Mouse (Mus musculus) MEL (cell line): Measurements from ENCODE around the gene Dhrs7. TPM values are rescaled to one million over a fixed set of nuclear protein-coding genes. Genes with fewer than 3 reads are reported as not detected.

Source experiments
- DNase-seq: peaks from one replicate; pipeline ENCODE4 v3.0.0; 2011; ENCODE audit warnings: low read depth, low spot score
- H3K27ac ChIP-seq: 2 replicates; pipeline ENCODE4 v1.5.1; 2012; ENCODE audit warnings: low read depth, mild to moderate bottlenecking, control low read depth, low read length, moderate library complexity; ENCODE audit not compliant: control insufficient read depth
- H3K27me3 ChIP-seq, 2 experiments: fragments of 150-350 bp in 1 of 2; sonication (generic) in 1 of 2; 2 replicates each; pipeline ENCODE4 v1.6.1; 2012; ENCODE audit warnings: low read length in 2 of 2, mild to moderate bottlenecking in 2 of 2, improper control_type of control experiment in 1 of 2, moderate library complexity in 1 of 2; ENCODE audit not compliant: insufficient read depth in 2 of 2, control insufficient read depth in 1 of 2
- H3K36me3 ChIP-seq, 2 experiments: 2 replicates each; pipeline ENCODE4 v1.6.1; 2012 to 2014; ENCODE audit warnings: low read length in 2 of 2, improper control_type of control experiment in 1 of 2, inconsistent platforms in 1 of 2, mild to moderate bottlenecking in 1 of 2; ENCODE audit not compliant: insufficient read depth in 2 of 2, control insufficient read depth in 1 of 2
- H3K4me1 ChIP-seq, 2 experiments: fragments of 150-350 bp in 1 of 2; sonication (generic) in 1 of 2; 2 replicates each; pipeline ENCODE4 v1.6.1; 2012; ENCODE audit warnings: low read length in 2 of 2, improper control_type of control experiment in 1 of 2, mild to moderate bottlenecking in 1 of 2; ENCODE audit not compliant: insufficient read depth in 2 of 2, control insufficient read depth in 1 of 2
- H3K4me3 ChIP-seq, 2 experiments: fragments of 150-350 bp in 1 of 2; sonication (generic) in 1 of 2; 2 replicates each; pipeline ENCODE4 v1.5.1; 2012; ENCODE audit warnings: low read depth in 2 of 2, low read length in 2 of 2, mild to moderate bottlenecking in 2 of 2, moderate library complexity in 2 of 2, control low read depth in 1 of 2, improper control_type of control experiment in 1 of 2; ENCODE audit not compliant: control insufficient read depth in 1 of 2, insufficient read depth in 1 of 2
- H3K79me2 ChIP-seq: 2 replicates; pipeline ENCODE4 v1.6.1; 2012; ENCODE audit warnings: mild to moderate bottlenecking, low read length, moderate library complexity; ENCODE audit not compliant: control insufficient read depth, poor library complexity, insufficient read depth
- H3K9ac ChIP-seq: 2 replicates; pipeline ENCODE4 v1.6.1; 2012; ENCODE audit warnings: low read depth, mild to moderate bottlenecking, control low read depth, low read length, moderate library complexity; ENCODE audit not compliant: control insufficient read depth, poor library complexity, severe bottlenecking
- H3K9me3 ChIP-seq: fragments of 150-350 bp; sonication (generic); replicated peaks from 2 replicates; pipeline ENCODE4 v1.6.1; 2012; ENCODE audit warnings: mild to moderate bottlenecking, low read length, improper control_type of control experiment, moderate library complexity; ENCODE audit not compliant: insufficient read depth
- BHLHE40 ChIP-seq: IDR thresholded peaks from 2 replicates; pipeline ENCODE4 v1.6.1; 2012; ENCODE audit warnings: low read depth, mild to moderate bottlenecking, inconsistent platforms, low read length, improper control_type of control experiment, borderline replicate concordance
- CHD2 ChIP-seq: IDR thresholded peaks from 2 replicates; pipeline ENCODE4 v1.6.1; 2011; ENCODE audit warnings: low read length, improper control_type of control experiment
- CTCF ChIP-seq, 3 experiments: IDR thresholded peaks in 2 of 3; conservative IDR thresholded peaks in 1 of 3; 2 replicates each; pipeline ENCODE4 v1.5.1; 2011 to 2012; ENCODE audit warnings: low read length in 3 of 3, low read depth in 2 of 3, mild to moderate bottlenecking in 2 of 3, improper control_type of control experiment in 1 of 3, inconsistent platforms in 1 of 3, mixed read lengths in 1 of 3, moderate library complexity in 1 of 3; ENCODE audit not compliant: control insufficient read depth in 1 of 3, insufficient read depth in 1 of 3, poor library complexity in 1 of 3, severe bottlenecking in 1 of 3
- ELF1 ChIP-seq: IDR thresholded peaks from 2 replicates; pipeline ENCODE4 v1.6.1; 2014; ENCODE audit warnings: low read depth, mild to moderate bottlenecking, inconsistent platforms, low read length, improper control_type of control experiment, moderate library complexity
- EP300 ChIP-seq, 2 experiments: IDR thresholded peaks; 2 replicates each; pipeline ENCODE4 v1.6.1; 2011; ENCODE audit warnings: improper control_type of control experiment in 2 of 2, low read length in 2 of 2, low read depth in 1 of 2, mild to moderate bottlenecking in 1 of 2
- ETS1 ChIP-seq: IDR thresholded peaks from 2 replicates; pipeline ENCODE4 v1.6.1; 2012; ENCODE audit warnings: low read depth, mild to moderate bottlenecking, inconsistent platforms, low read length, improper control_type of control experiment, moderate library complexity
- GABPA ChIP-seq: IDR thresholded peaks from 2 replicates; pipeline ENCODE4 v1.6.1; 2012; ENCODE audit warnings: low read depth, mild to moderate bottlenecking, inconsistent platforms, low read length, improper control_type of control experiment, moderate library complexity
- GATA1 ChIP-seq: IDR thresholded peaks from 2 replicates; pipeline ENCODE4 v1.6.1; 2011; ENCODE audit warnings: low read depth, low read length, improper control_type of control experiment
- MAFK ChIP-seq: IDR thresholded peaks from 2 replicates; pipeline ENCODE4 v1.6.1; 2011; ENCODE audit warnings: low read depth, mild to moderate bottlenecking, low read length, improper control_type of control experiment, borderline replicate concordance
- MXI1 ChIP-seq: IDR thresholded peaks from 2 replicates; pipeline ENCODE4 v1.6.1; 2011; ENCODE audit warnings: mild to moderate bottlenecking, low read depth, low read length, improper control_type of control experiment
- NRF1 ChIP-seq: IDR thresholded peaks from 2 replicates; pipeline ENCODE4 v1.6.1; 2014; ENCODE audit warnings: low read depth, mild to moderate bottlenecking, inconsistent platforms, low read length, improper control_type of control experiment, moderate library complexity; ENCODE audit not compliant: poor library complexity, insufficient read depth, severe bottlenecking
- POLR2A ChIP-seq, 2 experiments: IDR thresholded peaks; 2 replicates each; pipeline ENCODE4 v1.6.1; 2011 to 2012; ENCODE audit warnings: low read length in 2 of 2, mild to moderate bottlenecking in 2 of 2, control low read depth in 1 of 2, improper control_type of control experiment in 1 of 2, low read depth in 1 of 2, moderate library complexity in 1 of 2; ENCODE audit not compliant: control insufficient read depth in 1 of 2, insufficient read depth in 1 of 2, poor library complexity in 1 of 2
- RCOR1 ChIP-seq: IDR thresholded peaks from 2 replicates; pipeline ENCODE4 v1.6.1; 2012; ENCODE audit warnings: low read depth, mild to moderate bottlenecking, inconsistent platforms, low read length, improper control_type of control experiment
- SIN3A ChIP-seq: IDR thresholded peaks from 2 replicates; pipeline ENCODE4 v1.6.1; 2012; ENCODE audit warnings: low read length, improper control_type of control experiment, inconsistent platforms
- TAL1 ChIP-seq: IDR thresholded peaks from 2 replicates; pipeline ENCODE4 v1.6.1; 2012; ENCODE audit warnings: mild to moderate bottlenecking, inconsistent platforms, low read length, moderate library complexity, mixed read lengths
- TBP ChIP-seq: IDR thresholded peaks from 2 replicates; pipeline ENCODE4 v1.8.0; 2011; ENCODE audit warnings: low read depth, low read length, improper control_type of control experiment
- UBTF ChIP-seq: IDR thresholded peaks from 2 replicates; pipeline ENCODE4 v1.6.1; 2012; ENCODE audit warnings: low read depth, mild to moderate bottlenecking, inconsistent platforms, low read length, improper control_type of control experiment, moderate library complexity, borderline replicate concordance; ENCODE audit not compliant: insufficient read depth
- USF1 ChIP-seq: IDR thresholded peaks from 2 replicates; pipeline ENCODE4 v1.6.1; 2014; ENCODE audit warnings: low read depth, mild to moderate bottlenecking, inconsistent platforms, low read length, improper control_type of control experiment, moderate library complexity
- USF2 ChIP-seq, 2 experiments: IDR thresholded peaks; 2 replicates each; pipeline ENCODE4 v1.6.1; 2011 to 2012; ENCODE audit warnings: improper control_type of control experiment in 2 of 2, low read length in 2 of 2, borderline replicate concordance in 1 of 2, inconsistent platforms in 1 of 2, low read depth in 1 of 2, mild to moderate bottlenecking in 1 of 2; ENCODE audit not compliant: insufficient read depth in 1 of 2
- ZKSCAN1 ChIP-seq: IDR thresholded peaks from 2 replicates; pipeline ENCODE4 v1.6.1; 2012; ENCODE audit warnings: low read depth, mild to moderate bottlenecking, inconsistent platforms, low read length, improper control_type of control experiment, moderate library complexity
- polyA plus RNA-seq, 2 experiments: library from polyadenylated mRNA; stranded (reverse) in 1 of 2; unstranded in 1 of 2; fragments of >175 nt in 1 of 2; fragments of >200 nt in 1 of 2; gene quantifications; 2 replicates each; pipeline versions ENCODE4 v1.2.1 to v1.2.4; 2012; ENCODE audit warnings: low replicate concordance in 2 of 2, low read depth in 1 of 2; ENCODE audit not compliant: insufficient read length in 2 of 2, insufficient read depth in 1 of 2, missing spikeins in 1 of 2
- total RNA-seq: library from RNA; depleted of rRNA; stranded (reverse); fragments of 300-350 nt; gene quantifications from 2 replicates; pipeline ENCODE4 v1.2.3, GENCODE M21; 2012

Dhrs7 gene
- total and polyA plus RNA-seq, 3 experiments = 11.6 to 14.9 TPM; not detected in 1

DNA sequence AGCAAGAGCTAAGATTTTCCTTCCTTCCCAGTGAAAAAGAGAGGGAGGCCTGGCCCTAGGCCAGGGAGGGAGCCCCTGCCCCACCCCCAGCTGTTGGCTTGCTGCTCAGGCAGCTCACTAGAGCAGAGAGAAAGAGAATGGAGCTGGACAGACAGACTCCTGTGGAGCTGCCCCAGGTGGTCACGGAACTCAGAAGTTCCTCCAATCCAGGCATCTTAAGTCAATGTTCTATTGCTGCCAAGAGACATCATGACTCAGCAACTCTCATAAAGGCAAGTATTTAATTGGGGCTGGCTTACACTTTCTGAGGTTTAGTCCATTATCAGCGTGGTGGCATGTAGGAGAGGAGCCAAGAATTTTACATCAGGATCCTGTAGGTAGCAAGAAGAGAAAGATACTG, 10.1 kb upstream of the Dhrs7 start:
- no peak for TF ChIP-seq TAL1
- no peak for TF ChIP-seq POLR2A (IDR thresholded peaks at IDR 0.05; ENCODE audit: control insufficient read depth in 1 of 2, insufficient read depth in 1 of 2, low read depth in 1 of 2, low read length in 2 of 2, poor library complexity in 1 of 2)
- TF ChIP-seq UBTF = no peak
- TF ChIP-seq ELF1 = no peak
- no peak for TF ChIP-seq TBP
- peak; percentile 70; the same call in 1 of the 2 replicates for TF ChIP-seq GABPA
- TF ChIP-seq BHLHE40 = no peak
- no peak for TF ChIP-seq ZKSCAN1
- TF ChIP-seq MAFK = peak; percentile 78; the same call in 1 of the 2 replicates
- TF ChIP-seq USF1 = no peak
- no peak for TF ChIP-seq MXI1
- no peak for TF ChIP-seq SIN3A
- no peak for TF ChIP-seq CTCF (IDR thresholded peaks at IDR 0.05 in 2 of 3, conservative IDR thresholded peaks at IDR 0.05 in 1 of 3; ENCODE audit: control insufficient read depth in 1 of 3, insufficient read depth in 1 of 3, low read depth in 2 of 3, low read length in 3 of 3, poor library complexity in 1 of 3, severe bottlenecking in 1 of 3)
- TF ChIP-seq RCOR1 = peak; percentile 66; the same call in 1 of the 2 replicates
- TF ChIP-seq CHD2 = no peak
- no peak for TF ChIP-seq USF2 (IDR thresholded peaks at IDR 0.05; ENCODE audit: borderline replicate concordance in 1 of 2, insufficient read depth in 1 of 2, low read depth in 1 of 2, low read length in 2 of 2)
- TF ChIP-seq ETS1 = peak; percentile 71
- TF ChIP-seq GATA1 = no peak
- TF ChIP-seq EP300 (IDR thresholded peaks at IDR 0.05; ENCODE audit: low read depth in 1 of 2, low read length in 2 of 2) = 0 out of 4 replicates have a peak, but pooled peaks of 1 of the 2 experiments have one; percentile 33
- TF ChIP-seq NRF1 = no peak

More for the DNA sequence above, 10.1 kb upstream of the Dhrs7 start:
- Histone ChIP-seq H3K36me3 (peaks cover 0 to 4% of the 10 kb centered on the region in 2 experiments; a peak in 2 of 4 replicates), H3K4me1 (peaks cover 3 to 6% of the 10 kb centered on the region in 2 experiments; a peak in 3 of 4 replicates), H3K9ac (no peak overlapping the region), H3K79me2 (no peaks in the 10 kb centered on the region), H3K4me3 (no peak overlapping the region), H3K9me3 (no peaks in the 10 kb centered on the region), H3K27ac (no peak overlapping the region), H3K27me3 (no peaks in the 10 kb centered on the region)
- DNase-seq = peak; percentile 82
